Mouse (Mus musculus): ENCODE data around the gene Dhodh. TPM values are rescaled to one million over a fixed set of nuclear protein-coding genes. Genes with fewer than 3 reads are reported as not detected.

Gene Dhodh
- total RNA-seq, 1 experiment = 57.3 TPM

DNA sequence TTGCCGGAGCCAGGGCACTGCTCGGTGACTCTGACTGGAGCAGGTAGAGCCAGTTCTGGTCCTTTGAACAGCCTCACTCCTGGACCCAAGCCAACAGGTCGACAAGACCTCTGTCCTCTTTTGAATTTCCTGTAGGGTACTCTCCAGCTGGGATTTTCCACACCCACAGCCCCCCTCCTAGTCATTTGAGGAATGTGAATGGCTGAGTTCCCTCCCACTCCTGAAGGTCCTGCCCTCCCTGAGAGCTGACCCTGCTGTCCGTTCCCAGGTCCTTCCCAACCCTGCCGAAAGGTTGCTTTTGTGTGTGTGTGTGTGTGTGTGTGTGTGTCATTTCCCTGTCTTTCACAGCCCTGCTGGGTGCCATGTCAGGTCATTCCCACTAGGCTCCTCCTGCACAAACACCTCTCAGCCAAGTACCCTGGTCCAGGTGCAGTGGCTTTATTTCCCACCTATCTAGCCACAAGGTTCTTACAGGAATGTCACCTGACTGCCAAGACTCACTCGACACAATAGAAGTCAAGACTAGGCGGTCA is 21.4 kb downstream of the Dhodh start:
- no peak for DNase-seq (ENCODE audit: low read depth, low spot score)
- Histone ChIP-seq H3K9ac (ENCODE audit: insufficient read depth, low read depth, low read length, poor library complexity, severe bottlenecking) (no peak overlapping the region), H3K9me3 (ENCODE audit: control insufficient read depth, insufficient read depth, low read depth, low read length) (no peaks in the 10 kb centered on the region), H3K4me3 (ENCODE audit: insufficient read depth in 1 of 2, low read depth in 1 of 2, low read length in 2 of 2, poor library complexity in 1 of 2, severe bottlenecking in 1 of 2) (no peak overlapping the region), H3K36me3 (ENCODE audit: control insufficient read depth, insufficient read depth, low read length, poor library complexity, severe bottlenecking) (peaks cover under 1% of the 10 kb centered on the region; the same call in 1 of the 2 replicates), H3K27ac (ENCODE audit: insufficient read depth, low read depth, low read length, poor library complexity, severe bottlenecking) (no peak overlapping the region), H3K4me1 (ENCODE audit: control insufficient read depth in 2 of 2, insufficient read depth in 2 of 2, low read length in 2 of 2, poor library complexity in 1 of 2) (peaks cover 0 to 4% of the 10 kb centered on the region in 2 experiments; a peak in 1 of 4 replicates)
- in situ Hi-C loops (cut with MboI; ENCODE audit: low sequenced_read_pairs in 2 of 2, unreplicated experiment in 2 of 2) = no loop called here
- no peak for TF ChIP-seq HCFC1 (IDR thresholded peaks at IDR 0.05; ENCODE audit: borderline replicate concordance, insufficient read depth, low read length)
- no peak for TF ChIP-seq CHD2 (IDR thresholded peaks at IDR 0.05; ENCODE audit: low read depth, low read length)
- no peak for TF ChIP-seq ZC3H11A (IDR thresholded peaks at IDR 0.05; ENCODE audit: borderline replicate concordance, low read depth, low read length)
- TF ChIP-seq ZNF384 (IDR thresholded peaks at IDR 0.05; ENCODE audit: low read depth, low read length) = no peak
- no peak for TF ChIP-seq MAFK (IDR thresholded peaks at IDR 0.05; ENCODE audit: insufficient read depth, low read depth, low read length)

DNA sequence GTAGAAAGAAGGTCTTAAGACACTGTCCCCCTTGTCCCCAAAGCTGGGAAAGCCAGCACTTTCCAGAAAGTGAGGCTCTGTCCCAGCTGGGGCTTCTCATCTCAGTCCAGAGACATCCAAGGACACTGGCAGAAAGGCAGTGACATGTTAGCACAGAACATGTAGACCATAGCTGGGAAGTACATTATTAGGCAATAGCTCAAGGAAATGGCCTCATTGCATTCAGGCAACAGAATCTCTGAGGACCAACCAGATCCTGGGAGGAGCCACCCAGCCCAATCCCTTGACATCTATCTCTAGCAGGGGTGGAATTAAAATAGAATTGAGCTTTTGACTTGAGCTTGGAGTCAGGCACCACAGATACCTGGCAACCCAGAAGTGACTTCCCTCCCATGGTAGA is 22.8 kb downstream of the Dhodh start:
- DNase-seq (ENCODE audit: low read depth, low spot score) = no peak
- Histone ChIP-seq H3K9ac (ENCODE audit: insufficient read depth, low read depth, low read length, poor library complexity, severe bottlenecking) (no peak overlapping the region), H3K4me3 (ENCODE audit: insufficient read depth in 1 of 2, low read depth in 1 of 2, low read length in 2 of 2, poor library complexity in 1 of 2, severe bottlenecking in 1 of 2) (no peak overlapping the region), H3K9me3 (ENCODE audit: control insufficient read depth, insufficient read depth, low read depth, low read length) (no peaks in the 10 kb centered on the region), H3K36me3 (ENCODE audit: control insufficient read depth, insufficient read depth, low read length, poor library complexity, severe bottlenecking) (no peaks in the 10 kb centered on the region), H3K27ac (ENCODE audit: insufficient read depth, low read depth, low read length, poor library complexity, severe bottlenecking) (no peak overlapping the region), H3K4me1 (ENCODE audit: control insufficient read depth in 2 of 2, insufficient read depth in 2 of 2, low read length in 2 of 2, poor library complexity in 1 of 2) (peaks cover 0 to 4% of the 10 kb centered on the region in 2 experiments; a peak in 1 of 4 replicates)
- TF ChIP-seq CHD2 (IDR thresholded peaks at IDR 0.05; ENCODE audit: low read depth, low read length) (no peak), ZC3H11A (IDR thresholded peaks at IDR 0.05; ENCODE audit: borderline replicate concordance, low read depth, low read length) (no peak), MAFK (IDR thresholded peaks at IDR 0.05; ENCODE audit: insufficient read depth, low read depth, low read length) (no peak), ZNF384 (IDR thresholded peaks at IDR 0.05; ENCODE audit: low read depth, low read length) (no peak), HCFC1 (IDR thresholded peaks at IDR 0.05; ENCODE audit: borderline replicate concordance, insufficient read depth, low read length) (no peak)
- in situ Hi-C loops (cut with MboI; ENCODE audit: low sequenced_read_pairs in 2 of 2, unreplicated experiment in 2 of 2) = no loop called here

DNA sequence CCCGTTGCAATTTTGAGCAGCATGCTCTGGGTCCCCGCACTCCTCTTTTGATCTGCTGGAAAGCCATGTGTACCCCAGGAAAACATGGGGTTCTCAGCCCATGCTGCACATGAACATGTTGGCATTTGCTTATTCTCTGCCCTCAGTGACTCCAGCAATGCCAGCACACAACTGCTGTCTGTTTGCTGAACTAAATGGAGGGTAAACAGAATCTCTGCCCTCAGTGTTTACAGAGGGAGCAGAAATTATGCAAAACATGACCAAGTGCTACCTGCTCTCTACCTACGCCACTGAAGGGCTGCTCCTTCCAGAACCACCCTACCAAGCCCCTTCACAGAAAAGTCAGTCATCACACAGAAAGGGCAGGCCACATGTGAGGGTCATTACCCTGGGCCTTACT is 23.6 kb downstream of the Dhodh start:
- Histone ChIP-seq H3K4me1 (ENCODE audit: control insufficient read depth in 2 of 2, insufficient read depth in 2 of 2, low read length in 2 of 2, poor library complexity in 1 of 2) (peaks cover 0 to 4% of the 10 kb centered on the region in 2 experiments; a peak in 1 of 4 replicates), H3K4me3 (ENCODE audit: insufficient read depth in 1 of 2, low read depth in 1 of 2, low read length in 2 of 2, poor library complexity in 1 of 2, severe bottlenecking in 1 of 2) (no peak overlapping the region), H3K9me3 (ENCODE audit: control insufficient read depth, insufficient read depth, low read depth, low read length) (no peaks in the 10 kb centered on the region), H3K9ac (ENCODE audit: insufficient read depth, low read depth, low read length, poor library complexity, severe bottlenecking) (no peak overlapping the region), H3K27ac (ENCODE audit: insufficient read depth, low read depth, low read length, poor library complexity, severe bottlenecking) (no peak overlapping the region), H3K36me3 (ENCODE audit: control insufficient read depth, insufficient read depth, low read length, poor library complexity, severe bottlenecking) (no peaks in the 10 kb centered on the region)
- in situ Hi-C loops (cut with MboI; ENCODE audit: low sequenced_read_pairs in 2 of 2, unreplicated experiment in 2 of 2) = no loop called here
- DNase-seq (ENCODE audit: low read depth, low spot score) = no peak
- no peak for TF ChIP-seq ZNF384 (IDR thresholded peaks at IDR 0.05; ENCODE audit: low read depth, low read length)
- no peak for TF ChIP-seq MAFK (IDR thresholded peaks at IDR 0.05; ENCODE audit: insufficient read depth, low read depth, low read length)
- no peak for TF ChIP-seq CHD2 (IDR thresholded peaks at IDR 0.05; ENCODE audit: low read depth, low read length)
- no peak for TF ChIP-seq ZC3H11A (IDR thresholded peaks at IDR 0.05; ENCODE audit: borderline replicate concordance, low read depth, low read length)
- TF ChIP-seq HCFC1 (IDR thresholded peaks at IDR 0.05; ENCODE audit: borderline replicate concordance, insufficient read depth, low read length) = no peak

DNA sequence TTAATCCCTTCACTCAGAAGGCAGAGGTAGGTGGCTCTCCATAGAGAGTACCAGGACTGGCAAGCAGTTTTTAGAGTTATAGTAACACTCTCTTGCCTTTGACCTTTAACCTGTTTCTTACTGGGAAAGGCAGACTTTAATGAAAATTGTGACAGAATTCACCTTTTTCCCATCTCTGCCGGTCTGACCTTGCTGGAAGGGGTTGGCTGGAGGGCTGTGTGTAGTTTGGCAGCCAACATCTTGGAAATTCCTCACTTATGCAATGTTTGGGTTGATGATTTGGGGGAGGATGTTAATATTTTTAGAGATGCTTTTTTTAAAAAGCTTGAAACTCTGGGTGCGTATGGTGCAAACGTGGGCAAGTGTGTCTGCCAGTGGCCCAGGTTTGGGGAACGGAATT is 24.2 kb downstream of the Dhodh start:
- in situ Hi-C loops (cut with MboI; ENCODE audit: low sequenced_read_pairs in 2 of 2, unreplicated experiment in 2 of 2) = no loop called here
- no peaks in the 10 kb centered on the region for H3K36me3 ChIP-seq (ENCODE audit: control insufficient read depth, insufficient read depth, low read length, poor library complexity, severe bottlenecking)
- TF ChIP-seq MAFK (IDR thresholded peaks at IDR 0.05; ENCODE audit: insufficient read depth, low read depth, low read length) = no peak
- TF ChIP-seq ZC3H11A (IDR thresholded peaks at IDR 0.05; ENCODE audit: borderline replicate concordance, low read depth, low read length) = no peak
- TF ChIP-seq CHD2 (IDR thresholded peaks at IDR 0.05; ENCODE audit: low read depth, low read length) = no peak
- no peak for TF ChIP-seq HCFC1 (IDR thresholded peaks at IDR 0.05; ENCODE audit: borderline replicate concordance, insufficient read depth, low read length)
- TF ChIP-seq ZNF384 (IDR thresholded peaks at IDR 0.05; ENCODE audit: low read depth, low read length) = no peak

More for the DNA sequence above, 24.2 kb downstream of the Dhodh start:
- Histone ChIP-seq H3K27ac (ENCODE audit: insufficient read depth, low read depth, low read length, poor library complexity, severe bottlenecking) (no peak overlapping the region), H3K9ac (ENCODE audit: insufficient read depth, low read depth, low read length, poor library complexity, severe bottlenecking) (no peak overlapping the region), H3K9me3 (ENCODE audit: control insufficient read depth, insufficient read depth, low read depth, low read length) (no peaks in the 10 kb centered on the region), H3K4me3 (ENCODE audit: insufficient read depth in 1 of 2, low read depth in 1 of 2, low read length in 2 of 2, poor library complexity in 1 of 2, severe bottlenecking in 1 of 2) (no peak overlapping the region), H3K4me1 (ENCODE audit: control insufficient read depth in 2 of 2, insufficient read depth in 2 of 2, low read length in 2 of 2, poor library complexity in 1 of 2) (peaks cover 0 to 4% of the 10 kb centered on the region in 2 experiments; a peak in 1 of 4 replicates)
- DNase-seq (ENCODE audit: low read depth, low spot score) = no peak
